Mouse (Mus musculus) ES-Bruce4 (cell line): Measurements from ENCODE around the gene U2af2.

Experiments
- CTCF ChIP-seq: IDR thresholded peaks from one replicate; pipeline ENCODE4 v1.8.1; 2011; ENCODE audit warnings: low read depth, low read length
- EP300 ChIP-seq: IDR thresholded peaks from 2 replicates; pipeline ENCODE4 v1.6.1; 2011; ENCODE audit warnings: low read depth, low read length; ENCODE audit not compliant: insufficient read depth
- POLR2A ChIP-seq: IDR thresholded peaks from one replicate; pipeline ENCODE4 v1.8.1; 2011; ENCODE audit warnings: low read length; ENCODE audit not compliant: insufficient read depth

- TF ChIP-seq CTCF, result no peak
- no peak for TF ChIP-seq EP300
- TF ChIP-seq POLR2A, result no peak
Observed at GRCm38 (mm10) chr7:5086921-5087440, 25.0 kb downstream of the U2af2 start.
